Mouse (Mus musculus) gastrocnemius, postnatal 25 days (tissue): ENCODE results near the gene Alpl. TPM values are rescaled to one million over a fixed set of nuclear protein-coding genes. Genes with fewer than 3 reads are reported as not detected.

Source experiments
- DNase-seq: peaks from one replicate; pipeline ENCODE4 v3.0.0; 2022
- total RNA-seq, 2 experiments: library from RNA; stranded (reverse); gene quantifications; 1 replicate in 1 of 2; 2 replicates in 1 of 2; pipeline ENCODE4 v1.2.3; 2021

Alpl gene
- total RNA-seq, 2 experiments from 2014 or later, result 13.1 to 14.4 TPM

GRCm38 (mm10) chr4:137717671-137718070 lies 78.5 kb downstream of the Alpl start:
- no peak for DNase-seq

- DNase-seq, result no peak
Measured at GRCm38 (mm10) chr4:137717005-137717404, 79.2 kb downstream of the Alpl start.

- no peak for DNase-seq
Measured at GRCm38 (mm10) chr4:137714020-137714624, 82.1 kb downstream of the Alpl start.

GRCm38 (mm10) chr4:137712963-137713362 lies 83.2 kb downstream of the Alpl start:
- DNase-seq, result no peak

GRCm38 (mm10) chr4:137707216-137707990 lies 88.8 kb downstream of the Alpl start:
- DNase-seq, result peak; percentile 86

- no peak for DNase-seq
Measured at GRCm38 (mm10) chr4:137706510-137706909, 89.7 kb downstream of the Alpl start.

GRCm38 (mm10) chr4:137705379-137705778 lies 90.8 kb downstream of the Alpl start:
- DNase-seq, result no peak

- DNase-seq, result no peak
Measured at GRCm38 (mm10) chr4:137704561-137704960, 91.6 kb downstream of the Alpl start.

GRCm38 (mm10) chr4:137703077-137703476 lies 93.1 kb downstream of the Alpl start:
- no peak for DNase-seq

GRCm38 (mm10) chr4:137700960-137701359 lies 95.2 kb downstream of the Alpl start:
- no peak for DNase-seq

GRCm38 (mm10) chr4:137699264-137700211 lies 96.6 kb downstream of the Alpl start:
- no peak for DNase-seq

GRCm38 (mm10) chr4:137698076-137698985 lies 97.9 kb downstream of the Alpl start:
- no peak for DNase-seq

GRCm38 (mm10) chr4:137697156-137697885 lies 98.9 kb downstream of the Alpl start:
- DNase-seq, result no peak

GRCm38 (mm10) chr4:137695900-137696299 lies 100.3 kb downstream of the Alpl start:
- DNase-seq, result no peak

- no peak for DNase-seq
Measured at GRCm38 (mm10) chr4:137695300-137695699, 100.9 kb downstream of the Alpl start.

GRCm38 (mm10) chr4:137692107-137692902 lies 103.9 kb downstream of the Alpl start:
- DNase-seq, result no peak
